Mouse (Mus musculus) G1E (cell line): ENCODE measurements at regions not wholly inside any gene's neighbourhood (a gene's known extent, or its start where the extent isn't known, plus 50 kb on each side); places are given as distances from the start of the nearest gene placed in this dataset.

Experiments used
- CTCF ChIP-seq: IDR thresholded peaks from 2 replicates; pipeline ENCODE4 v1.5.1; 2012; ENCODE audit warnings: low read depth, low read length, inconsistent platforms, mixed read lengths
- GATA1 ChIP-seq: IDR thresholded peaks from 2 replicates; pipeline ENCODE4 v1.6.1; 2012; ENCODE audit warnings: borderline replicate concordance, low read length, inconsistent platforms, mixed read lengths
- GATA2 ChIP-seq: IDR thresholded peaks from 2 replicates; pipeline ENCODE4 v1.6.1; 2012; ENCODE audit warnings: low read depth, low read length, inconsistent platforms, borderline replicate concordance
- POLR2AphosphoS5 ChIP-seq: IDR thresholded peaks from 2 replicates; pipeline ENCODE4 v1.6.1; 2012; ENCODE audit warnings: low read depth, low read length, inconsistent platforms; ENCODE audit not compliant: insufficient replicate concordance
- TAL1 ChIP-seq: conservative IDR thresholded peaks from 2 replicates; pipeline ENCODE4 v1.6.1; 2012; ENCODE audit warnings: low read depth, low read length, inconsistent platforms, mixed read lengths

GRCm38 (mm10) chr15:38579481-38579880 lies 1154.1 kb downstream of the 4930447A16Rik start:
- TF ChIP-seq CTCF: no peak
- no peak for TF ChIP-seq TAL1
- TF ChIP-seq GATA1: no peak
- no peak for TF ChIP-seq GATA2
- no peak for TF ChIP-seq POLR2AphosphoS5
